8 mouse cellular contexts compared by ENCODE assay signal in genomic region chr2:151008939-151009509, GRCm38 (mm10). TPM values are rescaled to one million over a fixed set of nuclear protein-coding genes. Genes with fewer than 3 reads are reported as not detected.
DNase-seq lines count a peak whose midpoint lies in the region; ATAC-seq lines count a peak whose summit lies in the region.

No protein-coding gene starts in this region.

- peak; percentile 3 for DNase-seq in gastrocnemius, adult 18-20 months (ENCODE audit: low spot score)
- DNase-seq in gastrocnemius, adult 8-10 months (ENCODE audit: low spot score in 2 of 2): no peak
- peak; percentile 79 for DNase-seq in embryo, embryonic 10 days (ENCODE audit: low spot score)
- DNase-seq in gastrocnemius, postnatal 4 days (ENCODE audit: low spot score in 2 of 2): peak; percentile 30 to 45
- DNase-seq in left cerebral cortex, postnatal 4 days: peak; percentile 73
- DNase-seq in midbrain, embryonic 10.5 days (ENCODE audit: low spot score): peak; percentile 89
- peak; percentile 25 to 41 for DNase-seq in spleen, adult 18-20 months

- WGBS in intestine, embryonic 16.5 days: under 1% methylated on average over 55 of the region's 57 CpGs
- WGBS in midbrain, embryonic 10.5 days: under 1% methylated on average over 57 of the region's 57 CpGs

- H3K36me3 ChIP-seq in intestine, embryonic 16.5 days (ENCODE audit: control insufficient read depth, insufficient read depth, low read length): no peaks in the 10 kb centered on the region
- no peaks in the 10 kb centered on the region for H3K36me3 ChIP-seq in midbrain, embryonic 10.5 days

- peak; percentile 98 for ATAC-seq in intestine, embryonic 16.5 days

- peak overlapping the region; percentile 70 for H3K4me3 ChIP-seq in intestine, embryonic 16.5 days (ENCODE audit: low read length)
- H3K4me3 ChIP-seq in midbrain, embryonic 10.5 days: peak overlapping the region; percentile 81

- peaks cover 3% of the 10 kb centered on the region; the same call in 1 of the 2 replicates for H3K4me1 ChIP-seq in intestine, embryonic 16.5 days (ENCODE audit: control insufficient read depth, insufficient read depth, low read length)
- H3K4me1 ChIP-seq in midbrain, embryonic 10.5 days: peaks cover 29% of the 10 kb centered on the region

- peak overlapping the region; percentile 55 for H3K27ac ChIP-seq in intestine, embryonic 16.5 days (ENCODE audit: low read length)
- H3K27ac ChIP-seq in midbrain, embryonic 10.5 days (replicated peaks): peak overlapping the region; percentile 96

- H3K9ac ChIP-seq in intestine, embryonic 16.5 days (ENCODE audit: low read depth, low read length): peak overlapping the region; percentile 84

- intact Hi-C loops in left cerebral cortex, postnatal 4 days (cut with DNase I): loop anchor here (10.0 kb wide), 1 partner anchor 184 kb away; no protein-coding TSS in a partner anchor

- no peaks in the 10 kb centered on the region for H3K9me3 ChIP-seq in intestine, embryonic 16.5 days (ENCODE audit: control insufficient read depth, low read length)
- H3K9me3 ChIP-seq in midbrain, embryonic 10.5 days (replicated peaks): no peaks in the 10 kb centered on the region

- H3K27me3 ChIP-seq in intestine, embryonic 16.5 days (replicated peaks; ENCODE audit: control insufficient read depth, insufficient read depth, low read length): no peaks in the 10 kb centered on the region
- 0 out of 2 replicates have a peak, but pooled peaks cover 2% of the 10 kb centered on the region for H3K27me3 ChIP-seq in midbrain, embryonic 10.5 days (ENCODE audit: low read depth, poor library complexity, severe bottlenecking)

- H3K4me2 ChIP-seq in intestine, embryonic 16.5 days (ENCODE audit: low read depth, low read length): peak overlapping the region; percentile 83

RNA-seq across cellular contexts. Expression of gene Ninl, which starts 30.2 kb away (rescaled TPM):
- total RNA-seq in gastrocnemius, adult 18-20 months (2021): under 1 TPM; 0.43 to 0.47 TPM
- total RNA-seq in gastrocnemius, adult 8-10 months (2022): under 1 TPM in 2 of 4 experiments, not detected in 2; 0.22 to 0.65 TPM
- 1 to 10 TPM in 1 of 2 experiments, under 1 TPM in 1; 0.62 to 1.5 TPM for total RNA-seq in gastrocnemius, postnatal 4 days (2021)
- 4.9 and 5.3 TPM in 2 replicates for polyA plus RNA-seq in intestine, embryonic 16.5 days (2015; fragmentation: Nextera tagmentation; extraction: Ambion mirVana)
- 10 to 100 TPM in 1 of 2 experiments, 1 to 10 TPM in 1; 9.3 to 12.4 TPM for total RNA-seq in left cerebral cortex, postnatal 4 days (2021)
- 19.6 and 20.9 TPM in 2 replicates for polyA plus RNA-seq in midbrain, embryonic 10.5 days (2016; fragmentation: Nextera tagmentation; extraction: Ambion mirVana)

RNA-seq across cellular contexts. Expression of gene Nanp, which starts 30.2 kb away (rescaled TPM):
- total RNA-seq in gastrocnemius, adult 18-20 months (2021): 1 to 10 TPM; 1.9 to 2.7 TPM
- total RNA-seq in gastrocnemius, adult 8-10 months (2022): 1 to 10 TPM; 2.6 to 3.8 (median 3.2) TPM
- total RNA-seq in gastrocnemius, postnatal 4 days (2021): 10 to 100 TPM in 1 of 2 experiments, 1 to 10 TPM in 1; 8.7 to 11.2 TPM
- 50.9 and 53.9 TPM in 2 replicates for polyA plus RNA-seq in intestine, embryonic 16.5 days (2015; fragmentation: Nextera tagmentation; extraction: Ambion mirVana)
- 10 to 100 TPM; 13.1 to 14.3 TPM for total RNA-seq in left cerebral cortex, postnatal 4 days (2021)
- 54.3 and 58.4 TPM in 2 replicates for polyA plus RNA-seq in midbrain, embryonic 10.5 days (2016; fragmentation: Nextera tagmentation; extraction: Ambion mirVana)

Comparison
In these comparisons a context has a peak if more than half of its experiments do, and no peak if none do; other contexts are left out.
1. DNase-seq: peak in gastrocnemius, adult 18-20 months (single experiment), embryo, embryonic 10 days (single experiment), gastrocnemius, postnatal 4 days (2 of 2), left cerebral cortex, postnatal 4 days (single experiment), midbrain, embryonic 10.5 days (single experiment) and spleen, adult 18-20 months (2 of 2); none in gastrocnemius, adult 8-10 months (0 of 2).
2. RNA of gene Ninl, which starts 30.2 kb away (total RNA-seq): 9.3 to 12.4 TPM in left cerebral cortex, postnatal 4 days; 0.62 to 1.5 TPM in gastrocnemius, postnatal 4 days, 0.43 to 0.47 TPM in gastrocnemius, adult 18-20 months and 0.22 to 0.65 TPM in gastrocnemius, adult 8-10 months; every median in the first group is over 4 times any median in the second.